Mouse (Mus musculus) natural killer cell, adult 2 months (primary cell): ENCODE data around the gene Serpina1f.
"Not testable (repeated sequence)": the region's sequence is repeated elsewhere in the genome, so short reads cannot be mapped to it uniquely, and the experiment has no call there.

Experiments
- DNase-seq, 2 experiments: peaks; one replicate each; pipeline ENCODE4 v3.0.0; 2022; ENCODE audit warnings: low spot score in 2 of 2

Serpina1f gene

GRCm38 (mm10) chr12:103695429-103695828 is at the start of gene Serpina1f:
Gene Serpina1f (minus strand): TSS chr12:103695529.
- no peak for DNase-seq

DNA sequence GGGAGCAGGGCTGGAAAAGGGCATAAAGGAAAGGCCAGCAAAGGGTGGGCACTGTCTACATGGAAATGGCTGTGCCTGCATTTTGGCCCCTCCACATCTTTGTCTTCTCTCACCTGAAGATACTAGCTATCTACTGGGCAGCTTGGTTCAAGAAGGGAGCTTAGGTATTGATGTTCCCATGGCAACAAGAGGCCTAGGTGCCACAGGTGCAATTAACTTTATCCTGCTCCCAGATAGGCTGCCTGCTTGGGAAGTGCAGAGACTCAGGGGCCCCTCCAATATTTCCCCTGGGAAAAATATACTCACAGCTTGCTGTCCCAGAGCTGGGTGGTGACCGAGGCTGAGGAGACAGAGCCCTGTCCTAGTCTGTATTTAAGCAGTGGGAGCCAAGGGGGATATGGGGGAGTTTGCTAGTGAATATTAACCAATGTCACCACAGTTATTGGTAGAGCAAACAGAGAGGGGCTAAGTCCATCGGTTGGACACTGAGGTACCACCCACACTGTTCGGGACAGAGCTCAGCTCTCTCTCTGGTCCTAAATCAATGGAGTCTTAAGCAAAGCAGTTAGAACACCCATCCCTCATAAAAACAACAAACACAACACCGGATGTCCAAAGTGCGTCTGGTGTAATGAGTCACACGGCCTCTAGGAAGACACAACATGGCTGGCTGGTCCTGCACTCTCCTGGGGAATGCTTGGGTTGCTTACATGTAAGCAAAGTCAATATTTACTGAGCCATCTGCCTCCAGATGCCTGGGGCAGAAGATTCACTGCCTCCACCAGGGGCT is 42.7 kb upstream of the Serpina1f start:
- not testable (repeated sequence) for DNase-seq

DNA sequence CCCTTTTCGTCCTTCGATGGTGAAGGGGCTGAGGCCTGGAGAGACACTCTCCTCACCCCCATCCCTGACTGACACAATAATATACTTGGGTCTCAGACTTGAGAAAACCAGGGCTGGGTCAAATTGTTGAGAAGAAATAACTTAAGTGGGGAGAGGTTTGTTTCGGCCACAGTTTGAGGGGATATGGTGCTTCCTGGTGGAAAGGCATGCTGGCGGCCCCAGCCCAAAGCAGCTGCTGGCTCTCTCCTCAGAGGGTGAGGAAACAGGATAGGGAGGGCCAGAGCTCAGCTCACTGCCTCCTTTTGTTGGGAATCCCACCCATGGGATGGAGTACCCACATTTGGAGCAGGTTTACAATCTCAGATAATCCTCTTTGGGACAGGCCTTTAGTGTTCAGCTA is 40.2 kb upstream of the Serpina1f start:
- not testable (repeated sequence) for DNase-seq

GRCm38 (mm10) chr12:103735101-103735500 is 39.8 kb upstream of the Serpina1f start:
- not testable (repeated sequence) for DNase-seq

DNA sequence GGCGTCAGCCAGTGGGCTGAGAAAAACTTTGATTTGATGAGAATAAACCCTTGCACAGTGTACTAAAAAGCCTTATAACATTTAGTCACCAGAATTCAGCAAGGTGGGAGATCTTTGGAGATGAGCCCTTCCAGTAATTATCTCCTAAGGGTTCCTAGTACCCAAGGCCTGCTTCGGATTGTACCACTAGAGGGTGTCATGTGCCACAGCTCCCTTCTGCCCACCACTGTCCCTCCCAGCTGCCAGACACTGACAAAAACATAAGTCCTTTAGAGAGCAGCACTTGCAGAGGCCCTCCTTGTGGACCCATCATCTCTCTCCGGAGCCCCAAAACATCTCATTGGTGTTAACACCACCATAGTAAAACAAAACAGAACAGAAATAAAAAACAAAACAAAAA is 16.2 kb upstream of the Serpina1f start:
- DNase-seq, result no peak

- no peak for DNase-seq
Observed at GRCm38 (mm10) chr12:103710405-103710804, 15.1 kb upstream of the Serpina1f start.

GRCm38 (mm10) chr12:103706113-103706512 is 10.8 kb upstream of the Serpina1f start:
- DNase-seq, result no peak

DNA sequence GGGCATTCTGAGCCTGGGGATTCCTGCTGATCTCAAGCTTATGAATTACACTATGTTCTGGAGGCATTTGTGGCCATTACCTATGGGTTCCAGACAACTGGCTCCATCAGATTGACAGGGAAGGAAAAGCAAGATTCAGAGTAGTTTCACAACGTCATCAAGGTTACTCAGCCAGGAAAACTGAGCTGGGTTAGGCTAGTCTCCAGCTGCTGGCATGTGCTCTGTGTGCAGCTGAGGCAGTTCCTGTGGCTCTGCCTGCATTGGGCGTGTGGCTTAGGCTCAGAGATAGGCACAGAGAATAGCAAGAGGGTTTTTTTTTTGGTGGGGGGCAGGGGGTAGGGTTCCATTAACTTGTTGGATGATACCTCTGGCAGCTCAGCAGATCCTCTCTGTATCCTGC is 10.2 kb upstream of the Serpina1f start:
- DNase-seq, result no peak

GRCm38 (mm10) chr12:103700144-103700750 is 4.9 kb upstream of the Serpina1f start:
- DNase-seq, result no peak

GRCm38 (mm10) chr12:103688221-103688814 is 7.0 kb downstream of the Serpina1f start:
- DNase-seq, result no peak

- no peak for DNase-seq
Observed at GRCm38 (mm10) chr12:103687021-103687420, 8.3 kb downstream of the Serpina1f start.

DNA sequence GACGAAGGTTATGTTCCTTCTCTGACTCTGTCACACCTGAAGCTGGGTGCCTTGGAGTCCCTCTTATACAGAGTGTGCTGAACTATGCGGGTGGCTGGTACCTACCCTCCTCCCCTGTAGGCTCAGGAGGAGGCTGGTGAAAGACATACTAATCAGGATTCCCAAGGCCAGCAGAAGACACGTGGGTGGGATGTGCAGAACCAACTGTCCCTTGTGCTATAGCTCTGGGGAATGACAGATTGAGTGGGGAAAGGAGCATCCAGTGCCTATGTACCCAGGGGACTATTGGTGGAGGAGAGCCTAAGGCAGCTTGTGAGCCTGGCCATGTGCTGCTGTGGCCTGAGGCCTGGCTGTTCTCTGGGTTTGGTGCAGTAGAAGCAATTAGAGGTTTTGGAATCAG is 9.3 kb downstream of the Serpina1f start:
- DNase-seq, result no peak

DNA sequence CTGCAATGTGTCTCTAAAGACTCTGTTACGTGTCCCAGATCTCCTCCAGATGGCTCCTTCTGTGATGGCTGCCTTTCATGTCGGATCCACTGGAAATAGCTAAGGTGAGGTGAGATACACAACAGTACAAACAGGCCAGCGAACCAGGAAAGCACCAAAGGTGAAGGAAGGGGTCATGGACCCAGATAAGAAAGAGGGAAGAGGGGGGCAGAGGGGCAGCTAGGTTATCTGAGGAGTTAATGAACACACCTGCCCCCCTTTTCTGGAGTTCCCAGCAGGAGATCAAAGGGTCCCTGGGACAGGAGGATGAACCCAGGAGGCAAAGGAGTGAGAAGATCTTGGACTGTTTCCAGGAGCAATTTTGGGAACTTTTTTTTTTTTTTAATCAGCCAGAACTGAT is 9.9 kb downstream of the Serpina1f start:
- DNase-seq, result no peak

- DNase-seq, result no peak
Observed at GRCm38 (mm10) chr12:103683775-103684174, 11.6 kb downstream of the Serpina1f start.

- no peak for DNase-seq
Observed at GRCm38 (mm10) chr12:103681739-103682138, 13.6 kb downstream of the Serpina1f start.

DNA sequence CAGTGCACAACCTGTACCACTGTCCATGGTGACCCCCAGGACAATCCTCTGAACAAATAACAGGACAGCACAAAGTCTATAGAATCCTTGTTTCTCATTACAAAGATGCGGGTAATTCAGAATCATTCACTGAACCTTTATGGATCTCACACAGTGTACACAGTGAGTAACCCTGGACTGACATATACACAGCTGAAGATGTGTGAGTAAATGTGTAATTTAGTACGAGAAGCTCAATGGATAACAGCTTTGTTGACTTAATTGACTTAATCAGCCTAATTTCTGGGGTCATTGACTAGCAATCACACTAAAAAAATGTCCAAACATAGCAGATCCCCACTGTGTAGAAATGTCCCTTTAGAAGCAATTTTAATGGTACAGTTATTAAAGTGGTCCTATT is 14.2 kb downstream of the Serpina1f start:
- no peak for DNase-seq

DNA sequence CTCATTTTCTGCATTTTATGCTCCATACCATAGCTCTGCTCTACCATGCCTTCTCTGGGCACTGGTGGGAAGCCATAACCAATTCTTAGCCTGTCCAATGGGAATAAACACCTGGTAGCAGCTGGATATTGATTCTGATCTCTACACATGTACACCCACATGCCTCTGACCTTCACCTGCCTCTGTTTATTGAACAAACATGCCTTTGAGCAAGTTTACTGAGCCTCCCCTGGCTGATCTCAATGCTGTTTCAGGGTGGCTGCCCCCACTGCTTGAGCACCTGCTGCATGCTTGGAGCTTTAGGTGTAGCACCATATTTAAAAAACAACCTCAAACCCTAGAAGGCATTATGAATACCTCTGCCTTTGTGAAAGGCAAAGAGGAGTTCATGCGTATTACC is 15.5 kb downstream of the Serpina1f start:
- DNase-seq, result not testable (repeated sequence)

DNA sequence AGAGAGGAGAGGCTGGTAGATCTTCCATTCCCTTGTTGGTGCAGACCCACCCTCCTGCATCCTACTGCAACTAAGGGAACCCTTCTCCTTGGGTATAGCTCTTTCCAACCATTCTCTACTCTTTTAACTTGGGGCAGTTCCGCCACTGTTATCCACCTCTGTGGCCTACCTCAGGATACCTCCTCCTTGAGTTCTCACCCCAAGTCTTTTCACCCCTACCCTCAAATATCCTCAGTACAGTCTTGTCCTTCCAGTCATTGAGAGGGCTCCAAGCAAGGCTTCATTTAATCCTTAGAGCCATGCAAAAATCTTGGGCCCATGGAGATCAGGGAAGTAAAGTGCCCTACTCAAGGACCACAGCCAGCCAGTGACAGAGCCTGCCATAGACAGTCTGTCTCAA is 19.3 kb downstream of the Serpina1f start, which contains the start of gene Serpina16:
Serpina16 (minus strand) TSS at position 101 of the 400 bp plus-strand sequence.
- DNase-seq, result no peak

GRCm38 (mm10) chr12:103673179-103673578 is 22.1 kb downstream of the Serpina1f start:
- DNase-seq, result no peak

- no peak for DNase-seq
Observed at GRCm38 (mm10) chr12:103671483-103671882, 23.8 kb downstream of the Serpina1f start.

DNA sequence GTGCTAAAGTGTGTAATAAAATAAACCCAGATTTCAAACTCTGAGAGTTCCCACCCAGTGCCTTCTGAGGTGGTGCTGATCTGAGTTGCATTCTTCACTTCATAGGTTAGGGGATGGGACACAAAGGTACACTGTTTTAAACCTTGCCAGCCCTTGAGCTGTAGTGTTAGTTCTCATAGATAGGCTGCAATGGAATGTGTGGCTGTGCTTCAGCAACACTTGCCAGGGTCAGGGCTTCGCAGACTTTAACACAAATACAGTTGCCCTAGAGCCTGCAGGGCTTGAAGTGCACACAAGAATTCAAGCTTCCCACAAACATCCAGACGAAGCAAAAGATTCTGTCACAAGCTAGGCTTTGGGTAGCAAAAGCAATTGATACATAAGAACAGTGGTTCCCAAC is 24.4 kb downstream of the Serpina1f start:
- no peak for DNase-seq

DNA sequence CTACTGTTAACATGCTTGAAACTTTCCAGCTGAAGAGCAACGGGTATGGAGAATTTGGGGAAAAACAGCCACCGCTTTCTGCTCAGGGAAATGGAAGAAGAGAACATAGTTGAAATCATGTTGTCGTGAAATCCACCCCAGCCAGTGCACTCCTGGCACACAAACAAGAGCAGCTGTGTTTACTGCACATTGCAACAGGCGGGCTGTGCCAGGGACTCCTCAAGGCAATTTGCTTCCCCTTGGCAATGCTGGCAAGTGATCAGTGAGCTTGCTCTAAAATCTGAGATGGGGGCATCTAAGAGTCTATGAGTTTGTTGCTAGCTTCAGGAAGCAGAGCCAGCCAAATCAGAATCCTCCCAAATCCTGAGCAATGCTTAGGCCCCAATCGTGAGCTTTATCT is 25.0 kb downstream of the Serpina1f start:
- no peak for DNase-seq

DNA sequence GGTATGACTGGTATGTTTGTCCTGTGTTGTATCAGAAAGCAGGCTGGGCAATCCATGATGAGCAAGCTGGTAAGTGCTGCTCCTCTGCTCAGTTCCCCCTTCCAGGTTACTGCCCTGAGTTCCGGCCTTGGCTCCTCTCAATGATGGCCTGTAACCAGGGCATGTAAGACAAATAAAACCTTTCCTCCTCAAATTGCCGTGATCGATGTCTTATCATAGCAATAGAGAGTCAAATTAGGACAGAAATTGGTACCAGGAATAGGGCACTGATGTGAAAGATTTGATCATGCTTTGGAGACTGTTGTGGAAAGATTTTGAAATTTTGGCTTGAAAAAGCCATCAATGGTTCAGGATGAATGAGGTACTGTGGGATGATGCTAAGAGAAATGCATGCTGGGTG is 30.0 kb downstream of the Serpina1f start:
- no peak for DNase-seq
